Mouse (Mus musculus) midbrain, embryonic 14.5 days (tissue): ENCODE data around the gene Vmn1r55. TPM values are rescaled to one million over a fixed set of nuclear protein-coding genes. Genes with fewer than 3 reads are reported as not detected.

ENCODE experiments used
- ATAC-seq: fragments of 200-750 bp; cut with Nextera tagmentation; 2 replicates; pipeline ENCODE4 v1.8.0; 2017; ENCODE audit warnings: moderate number of reproducible peaks, moderate library complexity; ENCODE audit not compliant: low FRiP score, low TSS enrichment
- DNase-seq: peaks from one replicate; pipeline ENCODE4 v3.0.0-alpha.2; 2015
- H3K27ac ChIP-seq: fragments of 300-500 bp; sonication (generic); replicated peaks from 2 replicates; pipeline ENCODE4 v1.5.1; 2014; ENCODE audit warnings: mild to moderate bottlenecking, low read depth, low read length, moderate library complexity
- H3K27me3 ChIP-seq: fragments of 300-500 bp; sonication (generic); 2 replicates; pipeline ENCODE4 v1.6.1; 2014; ENCODE audit warnings: low read length, control low read depth, mixed read lengths; ENCODE audit not compliant: control insufficient read depth, insufficient read depth
- H3K36me3 ChIP-seq: fragments of 300-500 bp; sonication (generic); 2 replicates; pipeline ENCODE4 v1.6.1; 2014; ENCODE audit warnings: low read length, control low read depth; ENCODE audit not compliant: control insufficient read depth, insufficient read depth
- H3K4me1 ChIP-seq: fragments of 300-500 bp; sonication (generic); 2 replicates; pipeline ENCODE4 v1.6.1; 2014; ENCODE audit warnings: mild to moderate bottlenecking, antibody characterized with exemption, low read length, control low read depth; ENCODE audit not compliant: control insufficient read depth, insufficient read depth
- H3K4me2 ChIP-seq: fragments of 300-500 bp; sonication (generic); 2 replicates; pipeline ENCODE4 v1.6.1; 2014; ENCODE audit warnings: mild to moderate bottlenecking, low read length, moderate library complexity
- H3K4me3 ChIP-seq: fragments of 300-500 bp; sonication (generic); replicated peaks from 2 replicates; pipeline ENCODE4 v1.5.1; 2014; ENCODE audit warnings: low read depth, low read length
- H3K9ac ChIP-seq: fragments of 300-500 bp; sonication (generic); replicated peaks from 2 replicates; pipeline ENCODE4 v1.6.1; 2014; ENCODE audit warnings: mild to moderate bottlenecking, low read length, moderate library complexity
- H3K9me3 ChIP-seq: fragments of 300-500 bp; sonication (generic); 2 replicates; pipeline ENCODE4 v1.6.1; 2016; ENCODE audit warnings: low read length, control low read depth, mixed read lengths; ENCODE audit not compliant: control insufficient read depth
- WGBS: fragments of 180-500 bp; shearing (Covaris S2); extraction: QIAGEN DNeasy Blood & Tissue Kit; methylation state at CpG from one replicate; pipeline ENCODE4 v1.1.7; 2014; 5-methylcytosine and 5-hydroxymethylcytosine counted together
- polyA plus RNA-seq: library from polyadenylated mRNA; unstranded; fragments of >200 nt; fragmentation: Nextera tagmentation; extraction: Ambion mirVana; gene quantifications from 2 replicates; pipeline ENCODE4 v1.2.1, GENCODE M21; 2014

Vmn1r55 gene
- polyA plus RNA-seq, 1 experiment from 2014 or later: 0.01 TPM

DNA sequence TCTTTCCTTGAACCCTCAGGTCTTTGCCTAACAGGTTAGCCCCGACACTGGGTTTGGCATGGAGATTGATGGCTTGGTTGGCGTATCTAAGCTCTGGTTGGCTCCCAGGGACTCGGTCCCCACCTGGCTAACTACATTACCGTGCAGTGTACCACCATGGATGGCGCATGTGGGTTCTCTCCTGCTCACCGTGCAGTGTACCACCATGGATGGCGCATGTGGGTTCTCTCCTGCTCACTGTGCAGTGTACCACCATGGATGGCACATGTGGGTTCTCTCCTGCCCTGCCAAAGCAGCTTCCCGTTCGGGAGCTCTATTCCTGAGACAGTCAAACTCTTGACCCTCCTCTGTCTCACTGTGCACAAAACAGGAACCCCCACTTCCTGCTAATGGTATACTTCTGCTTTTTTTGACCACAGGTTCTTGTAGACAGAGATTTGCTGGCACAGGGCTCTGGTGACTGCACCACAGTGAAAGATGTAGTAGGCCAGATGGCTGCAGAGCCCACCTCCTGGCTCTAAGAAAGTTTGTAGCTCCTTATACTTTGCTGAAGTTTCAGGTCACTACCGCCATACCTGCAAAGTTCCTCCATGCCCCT lies 48.3 kb downstream of the Vmn1r55 start:
- WGBS: 95% methylated on average over 10 of the region's 10 CpGs
- ATAC-seq: no peak
- no peak for DNase-seq
- Histone ChIP-seq H3K4me3 (no peak overlapping the region), H3K4me1 (no peaks in the 10 kb centered on the region), H3K4me2 (no peak overlapping the region), H3K36me3 (peaks cover 32% of the 10 kb centered on the region), H3K27ac (no peak overlapping the region), H3K9ac (no peak overlapping the region), H3K9me3 (no peaks in the 10 kb centered on the region), H3K27me3 (no peaks in the 10 kb centered on the region)

- no peak for ATAC-seq
- WGBS: 91% methylated on average over 3 of the region's 3 CpGs
- H3K27ac ChIP-seq: no peak overlapping the region
These were observed 49.7 kb downstream of the Vmn1r55 start for GRCm38 (mm10) chr7:5099796-5100195.

DNA sequence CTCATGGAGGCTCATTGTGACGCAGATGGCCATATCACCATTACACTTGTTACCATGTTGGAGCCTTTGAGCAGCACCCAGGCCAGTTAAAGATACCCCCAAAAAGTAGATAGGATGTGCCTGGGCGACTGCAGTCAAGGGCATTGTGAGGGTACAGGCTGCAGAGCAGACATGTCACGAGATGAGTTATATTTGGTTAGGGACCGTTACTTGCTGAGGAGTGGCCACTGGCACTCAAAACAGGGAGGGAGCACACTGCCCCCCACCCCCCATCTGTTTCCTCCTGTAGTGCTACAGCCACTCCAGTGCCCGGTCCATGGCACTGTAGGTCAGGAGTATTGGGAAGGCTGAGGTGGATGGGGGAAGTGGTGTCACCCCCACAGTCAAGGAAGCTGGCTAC lies 50.7 kb downstream of the Vmn1r55 start:
- H3K4me3 ChIP-seq: no peak overlapping the region
- peaks cover 56% of the 10 kb centered on the region for H3K36me3 ChIP-seq
- no peak overlapping the region for H3K4me2 ChIP-seq
- ATAC-seq (no peak), DNase-seq (no peak)
- H3K27ac ChIP-seq: no peak overlapping the region
- no peak overlapping the region for H3K9ac ChIP-seq
- no peaks in the 10 kb centered on the region for H3K4me1 ChIP-seq
- H3K9me3 ChIP-seq: no peaks in the 10 kb centered on the region
- 97% methylated on average over 5 of the region's 5 CpGs for WGBS
- H3K27me3 ChIP-seq: no peaks in the 10 kb centered on the region

More at GRCm38 (mm10) chr7:5099796-5100195, 49.7 kb downstream of the Vmn1r55 start:
- no peak overlapping the region for H3K4me2 ChIP-seq
- H3K36me3 ChIP-seq: peaks cover 46% of the 10 kb centered on the region
- H3K9ac ChIP-seq: no peak overlapping the region
- no peaks in the 10 kb centered on the region for H3K4me1 ChIP-seq
- H3K9me3 ChIP-seq: no peaks in the 10 kb centered on the region
- no peak overlapping the region for H3K4me3 ChIP-seq
- no peaks in the 10 kb centered on the region for H3K27me3 ChIP-seq
- no peak for DNase-seq

DNA sequence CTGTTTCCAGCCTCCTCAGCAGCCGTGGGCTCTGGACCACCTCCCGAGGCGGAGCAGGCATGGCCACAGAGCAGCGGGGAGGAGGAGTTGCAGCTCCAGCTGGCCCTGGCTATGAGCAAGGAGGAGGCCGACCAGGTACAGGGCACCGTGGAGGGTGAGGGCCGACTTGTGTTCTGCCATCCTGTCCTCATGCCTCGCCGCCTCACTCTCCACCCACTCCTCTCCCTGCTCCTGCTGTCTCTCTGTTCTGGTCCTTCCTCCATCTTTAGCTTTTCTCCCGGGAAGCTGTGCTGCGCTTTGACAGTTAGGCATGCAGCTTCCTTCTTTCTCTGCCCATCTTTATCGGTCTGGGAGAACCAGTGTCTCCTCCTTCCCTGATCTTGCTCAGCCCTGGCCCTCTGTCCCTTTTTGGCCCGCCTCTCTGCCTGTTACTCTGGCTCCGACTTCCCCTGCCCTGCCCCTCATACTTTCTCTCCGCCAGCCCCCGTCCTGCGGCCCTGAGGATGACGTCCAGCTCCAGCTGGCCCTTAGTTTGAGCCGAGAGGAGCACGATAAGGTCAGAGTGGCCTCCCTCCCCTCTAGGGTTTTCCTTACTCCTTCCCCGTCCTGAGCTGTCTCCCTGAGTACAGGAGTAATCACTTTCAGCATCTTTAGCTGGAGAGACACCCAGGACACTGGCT lies 56.5 kb downstream of the Vmn1r55 start:
- WGBS: 87% methylated on average over 21 of the region's 21 CpGs
- no peak overlapping the region for H3K9ac ChIP-seq
- no peaks in the 10 kb centered on the region for H3K27me3 ChIP-seq
- no peaks in the 10 kb centered on the region for H3K9me3 ChIP-seq
- H3K4me2 ChIP-seq: no peak overlapping the region
- DNase-seq: no peak
- H3K27ac ChIP-seq: no peak overlapping the region
- H3K4me1 ChIP-seq: no peaks in the 10 kb centered on the region
- ATAC-seq: no peak
- H3K4me3 ChIP-seq: no peak overlapping the region
- peaks cover 82% of the 10 kb centered on the region for H3K36me3 ChIP-seq

DNA sequence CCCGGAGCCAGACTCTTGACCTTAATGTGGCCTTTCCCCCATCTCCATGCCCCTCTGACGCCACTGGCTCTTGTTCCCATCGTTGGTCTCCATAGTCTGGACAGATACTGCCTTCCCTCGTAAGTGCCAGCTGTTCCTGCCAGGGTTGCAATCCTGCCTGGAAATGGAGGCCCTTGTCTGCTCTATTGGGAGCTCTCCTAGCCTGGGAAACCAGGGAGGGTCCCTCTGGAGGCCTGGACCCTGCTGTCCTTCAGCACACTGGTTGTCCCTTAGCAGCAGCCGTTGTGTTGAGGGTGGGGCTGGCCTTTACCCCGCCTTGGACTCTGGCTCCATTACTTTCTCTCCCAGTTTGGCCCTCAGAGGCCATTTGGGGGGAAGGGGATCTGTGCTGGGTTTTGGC lies 57.1 kb downstream of the Vmn1r55 start:
- WGBS: 82% methylated on average over 6 of the region's 6 CpGs
- H3K9me3 ChIP-seq: no peaks in the 10 kb centered on the region
- DNase-seq (no peak), ATAC-seq (no peak)
- H3K36me3 ChIP-seq: peaks cover 76% of the 10 kb centered on the region
- H3K9ac ChIP-seq: no peak overlapping the region
- no peak overlapping the region for H3K4me2 ChIP-seq
- H3K4me1 ChIP-seq: no peaks in the 10 kb centered on the region
- no peak overlapping the region for H3K27ac ChIP-seq
- no peaks in the 10 kb centered on the region for H3K27me3 ChIP-seq
- no peak overlapping the region for H3K4me3 ChIP-seq

- H3K4me3 ChIP-seq: no peak overlapping the region
- WGBS: 89% methylated on average over 15 of the region's 15 CpGs
- H3K9ac ChIP-seq: no peak overlapping the region
- peaks cover 73% of the 10 kb centered on the region for H3K36me3 ChIP-seq
- no peaks in the 10 kb centered on the region for H3K9me3 ChIP-seq
- H3K27me3 ChIP-seq: no peaks in the 10 kb centered on the region
- H3K4me1 ChIP-seq: no peaks in the 10 kb centered on the region
- ATAC-seq (no peak), DNase-seq (no peak)
- H3K4me2 ChIP-seq: no peak overlapping the region
- no peak overlapping the region for H3K27ac ChIP-seq
These were observed 58.3 kb downstream of the Vmn1r55 start for GRCm38 (mm10) chr7:5091008-5091728.

DNA sequence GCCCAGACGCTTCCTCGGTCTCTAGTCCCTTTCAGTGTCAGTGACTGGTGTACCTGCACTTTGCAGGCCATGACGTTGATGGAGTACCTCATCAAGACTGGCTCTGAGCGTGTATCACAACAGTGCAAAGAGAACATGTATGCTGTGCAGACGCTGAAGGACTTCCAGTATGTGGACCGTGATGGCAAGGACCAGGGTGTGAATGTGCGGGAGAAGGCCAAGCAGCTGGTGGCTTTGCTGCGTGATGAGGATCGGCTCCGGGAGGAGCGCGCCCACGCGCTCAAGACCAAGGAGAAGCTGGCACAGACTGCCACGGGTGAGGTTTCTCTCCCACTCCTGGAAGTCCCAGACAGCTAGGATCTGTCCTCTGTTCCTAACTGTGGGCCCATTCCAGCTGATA lies 59.6 kb downstream of the Vmn1r55 start:
- H3K9me3 ChIP-seq: no peaks in the 10 kb centered on the region
- H3K4me3 ChIP-seq: no peak overlapping the region
- no peak overlapping the region for H3K9ac ChIP-seq
- DNase-seq (no peak), ATAC-seq (no peak)
- no peaks in the 10 kb centered on the region for H3K27me3 ChIP-seq
- H3K4me1 ChIP-seq: no peaks in the 10 kb centered on the region
- WGBS: 97% methylated on average over 15 of the region's 15 CpGs
- H3K36me3 ChIP-seq: peaks cover 71% of the 10 kb centered on the region
- no peak overlapping the region for H3K27ac ChIP-seq
- no peak overlapping the region for H3K4me2 ChIP-seq

DNA sequence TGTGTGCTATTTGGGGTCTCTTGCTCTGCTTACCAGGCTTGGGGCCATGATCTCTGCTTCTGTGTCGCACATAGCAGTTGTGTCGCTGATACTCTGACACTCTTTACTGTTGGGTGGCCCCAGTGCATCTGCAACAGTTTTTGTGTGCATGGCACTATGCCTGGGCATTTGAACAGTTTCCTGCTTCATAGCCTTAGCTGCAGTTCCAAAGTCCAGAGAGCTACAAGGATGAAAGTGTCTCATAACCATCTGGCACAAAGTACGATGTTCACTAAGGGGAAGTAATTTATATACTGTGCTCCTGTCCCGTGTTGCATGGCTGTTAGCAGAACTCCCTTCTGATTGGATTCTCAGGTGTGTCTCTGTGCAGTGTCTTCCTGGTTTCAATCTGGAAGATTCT lies 61.6 kb downstream of the Vmn1r55 start:
- Histone ChIP-seq H3K4me3 (no peak overlapping the region), H3K27me3 (no peaks in the 10 kb centered on the region), H3K9me3 (no peaks in the 10 kb centered on the region), H3K4me1 (peaks cover 3% of the 10 kb centered on the region; the same call in 1 of the 2 replicates), H3K36me3 (peaks cover 64% of the 10 kb centered on the region), H3K9ac (no peak overlapping the region), H3K4me2 (no peak overlapping the region), H3K27ac (no peak overlapping the region)
- DNase-seq (no peak), ATAC-seq (no peak)
- 93% methylated on average over 4 of the region's 4 CpGs for WGBS
